Mouse (Mus musculus) lung, embryonic 14.5 days (tissue): ENCODE results near the gene Rap2c. TPM values are rescaled to one million over a fixed set of nuclear protein-coding genes. Genes with fewer than 3 reads are reported as not detected.
A peak's percentile ranks its signal among the peaks of the same experiment; 100 is the strongest.

Source experiments
- ATAC-seq: fragments of 200-750 bp; cut with Nextera tagmentation; 2 replicates; pipeline ENCODE4 v1.8.0; 2017; ENCODE audit warnings: mild to moderate bottlenecking, moderate TSS enrichment, moderate library complexity; ENCODE audit not compliant: insufficient read depth
- DNase-seq: peaks from one replicate; pipeline ENCODE4 v3.0.0-alpha.2; 2015
- H3K27ac ChIP-seq: fragments of 300-500 bp; sonication (generic); 2 replicates; pipeline ENCODE4 v1.5.1; 2014; ENCODE audit warnings: low read depth, mild to moderate bottlenecking, moderate library complexity
- H3K27me3 ChIP-seq: fragments of 300-500 bp; sonication (generic); 2 replicates; pipeline ENCODE4 v1.6.1; 2014; ENCODE audit warnings: low read length, control low read depth; ENCODE audit not compliant: insufficient read depth
- H3K36me3 ChIP-seq: fragments of 300-500 bp; sonication (generic); 2 replicates; pipeline ENCODE4 v1.6.1; 2014; ENCODE audit warnings: control low read depth; ENCODE audit not compliant: insufficient read depth
- H3K4me1 ChIP-seq: fragments of 300-500 bp; sonication (generic); 2 replicates; pipeline ENCODE4 v1.6.1; 2014; ENCODE audit warnings: antibody characterized with exemption, control low read depth; ENCODE audit not compliant: insufficient read depth
- H3K4me2 ChIP-seq: fragments of 300-500 bp; sonication (generic); 2 replicates; pipeline ENCODE4 v1.6.1; 2014; ENCODE audit warnings: mild to moderate bottlenecking
- H3K4me3 ChIP-seq: fragments of 300-500 bp; sonication (generic); 2 replicates; pipeline ENCODE4 v1.5.1; 2014; ENCODE audit warnings: low read depth, low read length
- H3K9ac ChIP-seq: fragments of 300-500 bp; sonication (generic); 2 replicates; pipeline ENCODE4 v1.6.1; 2014
- H3K9me3 ChIP-seq: fragments of 300-500 bp; sonication (generic); 2 replicates; pipeline ENCODE4 v1.6.1; 2016; ENCODE audit warnings: low read depth, low read length, control low read depth
- CTCF ChIP-seq: IDR thresholded peaks from 2 replicates; pipeline ENCODE4 v1.5.1; 2016; ENCODE audit warnings: antibody characterized with exemption, low read depth
- WGBS: fragments of 180-500 bp; shearing (Covaris S2); extraction: QIAGEN DNeasy Blood & Tissue Kit; methylation state at CpG from one replicate; pipeline ENCODE4 v1.1.7; 2014; 5-methylcytosine and 5-hydroxymethylcytosine counted together
- polyA plus RNA-seq: library from polyadenylated mRNA; unstranded; fragments of >200 nt; fragmentation: Nextera tagmentation; extraction: Ambion mirVana; gene quantifications from 2 replicates; pipeline ENCODE4 v1.2.1, GENCODE M21; 2014

Gene Rap2c
- polyA plus RNA-seq, 1 experiment from 2014 or later, result 24.3 TPM

DNA sequence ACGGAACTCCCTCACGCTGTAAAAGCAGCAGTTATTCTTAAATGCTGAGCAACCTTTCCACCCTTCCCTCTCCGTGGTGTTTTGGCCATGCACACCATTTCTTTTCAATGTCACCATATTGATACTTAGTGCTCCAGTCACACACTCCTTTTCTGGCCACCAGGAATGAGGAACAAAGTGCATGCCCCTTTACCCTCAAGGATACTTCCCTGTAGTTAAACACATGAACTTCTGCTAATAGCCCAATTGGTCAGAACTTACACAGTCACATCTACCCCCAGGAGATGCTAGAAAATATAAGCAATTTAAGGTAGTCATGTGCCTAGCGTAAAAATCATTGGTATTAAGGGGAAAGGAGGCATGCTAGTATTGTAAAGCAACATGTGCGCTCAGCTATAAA lies 47.9 kb downstream of the Rap2c start:
- no peaks in the 10 kb centered on the region for H3K4me1 ChIP-seq
- no peak overlapping the region for H3K4me3 ChIP-seq
- no peak overlapping the region for H3K4me2 ChIP-seq
- no peak overlapping the region for H3K27ac ChIP-seq
- ATAC-seq, result no peak
- no peak overlapping the region for H3K9ac ChIP-seq
- no peaks in the 10 kb centered on the region for H3K36me3 ChIP-seq
- TF ChIP-seq CTCF, result no peak
- no peak for DNase-seq
- WGBS, result 85% methylated on average over 5 of the region's 5 CpGs
- no peaks in the 10 kb centered on the region for H3K27me3 ChIP-seq
- no peaks in the 10 kb centered on the region for H3K9me3 ChIP-seq

DNA sequence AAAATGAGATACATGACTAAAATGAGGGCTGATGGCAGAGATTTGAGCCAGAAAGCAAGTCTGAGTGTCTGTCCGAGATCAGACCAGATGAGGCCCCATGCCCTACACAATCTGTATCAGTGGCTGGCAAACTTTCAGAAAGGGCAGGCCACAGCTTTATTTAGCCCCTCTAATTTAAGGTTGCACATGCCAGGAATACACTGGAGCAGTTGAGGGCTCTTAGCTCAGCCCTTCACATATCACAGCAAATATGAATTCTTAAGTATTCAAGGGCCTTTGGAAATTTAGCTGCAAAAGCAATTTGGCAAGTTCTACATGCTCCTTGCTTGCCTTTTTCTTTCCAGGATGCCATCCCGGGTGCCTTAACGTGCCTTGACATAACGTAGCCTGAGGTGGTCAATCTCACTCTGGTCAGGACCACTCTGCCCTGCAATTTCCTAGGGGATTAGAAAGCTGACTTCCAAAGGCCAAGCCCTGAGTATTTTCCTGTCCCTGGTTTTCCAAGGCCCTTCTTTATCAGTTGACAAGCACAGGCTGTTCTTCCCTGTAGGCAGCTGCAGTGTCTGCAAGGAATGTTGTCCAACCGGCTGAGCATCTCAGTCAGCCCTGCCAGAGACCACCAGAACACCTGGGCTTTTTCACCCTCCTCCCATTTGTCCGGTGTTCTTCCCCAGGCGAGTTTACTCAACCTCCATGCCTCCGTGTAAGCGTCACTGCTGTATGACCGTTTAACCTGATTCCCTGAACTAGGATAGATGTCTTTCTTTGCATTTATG lies 49.5 kb downstream of the Rap2c start:
- Histone ChIP-seq H3K27me3 (no peaks in the 10 kb centered on the region), H3K4me3 (no peak overlapping the region), H3K9me3 (no peaks in the 10 kb centered on the region), H3K36me3 (no peaks in the 10 kb centered on the region), H3K4me1 (no peaks in the 10 kb centered on the region), H3K27ac (peak overlapping the region; percentile 69), H3K4me2 (0 out of 2 replicates have a peak overlapping the region, but pooled peaks have one; percentile 16), H3K9ac (no peak overlapping the region)
- 41% methylated on average over 10 of the region's 10 CpGs for whole genome bisulfite sequencing
- ATAC-seq (peak; percentile 70; the same call in 1 of the 2 replicates), DNase-seq (peak; percentile 48)
- no peak for TF ChIP-seq CTCF

GRCm38 (mm10) chrX:50965157-50965556 lies 52.7 kb downstream of the Rap2c start:
- Histone ChIP-seq H3K9ac (no peak overlapping the region), H3K4me2 (no peak overlapping the region), H3K36me3 (no peaks in the 10 kb centered on the region), H3K27me3 (no peaks in the 10 kb centered on the region), H3K27ac (no peak overlapping the region), H3K9me3 (no peaks in the 10 kb centered on the region), H3K4me1 (no peaks in the 10 kb centered on the region), H3K4me3 (no peak overlapping the region)
- WGBS, result 58% methylated on average over 3 of the region's 3 CpGs
- ATAC-seq (no peak), DNase-seq (no peak)
- no peak for TF ChIP-seq CTCF

DNA sequence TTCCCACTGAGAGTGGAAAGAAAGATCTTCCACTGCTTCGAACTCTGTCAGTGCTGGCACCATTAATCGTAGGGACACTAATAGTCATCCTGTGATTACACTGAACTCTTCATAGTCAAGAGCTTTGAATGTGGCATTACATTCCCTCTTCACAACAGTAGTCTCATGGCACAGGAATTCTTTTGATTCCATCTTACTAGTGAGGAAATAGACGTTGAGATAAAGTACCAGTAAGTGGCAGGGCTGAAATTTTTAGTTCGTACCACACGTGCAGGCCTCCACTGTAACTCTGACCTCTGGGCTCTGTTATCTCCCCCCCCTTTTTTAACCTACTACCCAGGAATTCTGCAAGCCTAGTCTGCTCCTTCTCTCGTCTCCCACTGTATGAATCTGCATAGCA lies 54.9 kb downstream of the Rap2c start:
- ATAC-seq (no peak; the same call in 1 of the 2 replicates), DNase-seq (peak; percentile 12)
- Histone ChIP-seq H3K9me3 (no peaks in the 10 kb centered on the region), H3K9ac (no peak overlapping the region), H3K36me3 (no peaks in the 10 kb centered on the region), H3K27me3 (no peaks in the 10 kb centered on the region), H3K4me3 (no peak overlapping the region), H3K4me1 (no peaks in the 10 kb centered on the region), H3K27ac (peak overlapping the region; percentile 21; the same call in 1 of the 2 replicates), H3K4me2 (no peak overlapping the region)
- no peak for TF ChIP-seq CTCF
- 41% methylated on average over 6 of the region's 6 CpGs for WGBS

Other genes starting within 250 kb of the Rap2c start
- 6.1 and 6.5 TPM in 2 replicates for gene Stk26, start 177.0 kb downstream of the Rap2c start, polyA plus RNA-seq
- 0.08 TPM in 1 of 2 replicates, not detected in the other for gene Frmd7, start 75.3 kb downstream of the Rap2c start, polyA plus RNA-seq
- 17.8 and 19.1 TPM in 2 replicates for gene Mbnl3, start 188.5 kb upstream of the Rap2c start, polyA plus RNA-seq